Mouse (Mus musculus) megakaryocyte progenitor cell, adult 5-6 weeks (primary cell): ENCODE measurements around the gene Corin. TPM values are rescaled to one million over a fixed set of nuclear protein-coding genes. Genes with fewer than 3 reads are reported as not detected.

Source experiments
- ATAC-seq: replicated peaks from 2 replicates; pipeline ENCODE4 v1.8.0; 2016; ENCODE audit warnings: mild to moderate bottlenecking, moderate TSS enrichment, inconsistent platforms; ENCODE audit not compliant: poor library complexity
- total RNA-seq, 2 experiments: library from RNA; stranded (forward) in 1 of 2; stranded (reverse) in 1 of 2; fragments of 157-497, 149-512 nt in 1 of 2; fragments of 200-1000 nt in 1 of 2; gene quantifications; 2 replicates each; pipeline versions ENCODE4 v1.2.3 to v1.2.4; 2015 to 2017

The Corin gene
- total RNA-seq, 2 experiments from 2014 or later = not detected

DNA sequence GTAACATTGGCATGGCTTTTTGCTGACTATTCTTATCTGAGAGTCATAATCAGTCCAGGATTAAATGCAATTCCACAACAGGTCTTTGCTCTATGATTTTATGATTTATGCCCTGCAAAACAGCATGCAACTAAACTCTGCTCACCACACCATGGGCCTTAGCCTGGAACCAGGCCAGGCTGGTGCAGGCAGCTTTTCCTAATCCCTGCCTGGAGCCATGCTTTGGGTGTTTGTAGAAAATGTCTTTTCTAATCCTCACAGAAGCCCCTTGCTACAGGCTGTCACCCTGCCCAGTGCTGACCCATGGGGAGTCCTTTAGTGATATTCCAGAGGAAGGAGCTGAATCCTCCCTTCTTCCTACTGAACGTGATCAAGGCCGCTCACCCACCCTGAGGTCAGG is 173.1 kb downstream of the Corin start:
- no peak for ATAC-seq

DNA sequence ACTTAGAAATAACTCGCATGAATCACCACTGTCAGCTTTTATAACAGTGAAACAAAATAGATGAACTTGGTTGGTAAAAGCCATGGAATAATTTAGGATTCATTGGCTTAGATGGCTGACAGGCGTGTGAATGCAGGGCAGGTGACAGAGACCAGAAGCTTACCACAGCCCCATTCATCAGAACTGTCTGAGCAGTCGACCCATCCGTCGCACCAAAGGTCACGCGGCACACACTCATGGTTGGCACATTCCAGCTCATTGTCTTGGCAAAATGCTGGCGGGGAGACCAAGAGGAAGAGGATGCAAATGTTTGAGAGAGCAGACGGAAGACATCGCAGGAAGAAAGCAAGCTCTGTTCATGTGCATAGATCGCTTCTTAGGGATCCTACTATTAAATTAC is 173.6 kb downstream of the Corin start:
- ATAC-seq = no peak

DNA sequence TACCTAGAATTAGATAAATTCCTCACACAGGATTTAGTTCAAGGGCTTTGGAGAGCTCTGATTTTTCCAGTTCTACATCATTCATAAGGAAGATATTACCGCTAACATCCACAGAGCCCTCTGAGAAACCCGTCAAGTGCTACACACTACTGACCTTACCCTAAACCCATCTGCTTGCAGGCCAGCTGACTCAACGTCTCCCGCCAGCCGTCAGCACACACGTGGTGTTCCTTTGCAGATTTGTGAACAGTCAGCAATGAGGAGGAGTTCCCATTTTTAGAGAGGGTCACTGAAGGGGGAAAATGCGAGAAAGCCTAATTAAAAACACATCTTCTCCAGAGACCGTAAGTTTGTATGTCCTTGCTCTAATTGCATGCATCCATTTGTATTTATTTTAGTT is 174.8 kb downstream of the Corin start:
- ATAC-seq = no peak

DNA sequence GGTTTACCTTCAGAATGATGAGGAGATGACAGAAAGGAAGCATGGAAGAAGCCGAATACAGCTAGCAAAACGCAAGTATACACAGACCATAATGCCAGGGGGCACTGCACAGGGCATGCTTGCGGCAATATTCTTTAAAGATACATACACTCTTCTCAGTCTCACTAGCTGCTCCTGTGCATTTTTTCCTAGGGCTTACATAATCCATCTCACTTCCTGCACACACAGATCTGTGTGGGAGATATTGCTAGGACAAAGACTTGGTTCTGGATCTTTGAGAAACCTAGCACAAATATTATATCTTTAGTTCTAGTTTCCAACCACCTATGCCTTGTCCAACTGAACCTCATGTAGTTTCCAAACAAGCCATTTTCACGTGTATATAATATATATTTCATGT is 189.0 kb downstream of the Corin start:
- ATAC-seq = no peak

DNA sequence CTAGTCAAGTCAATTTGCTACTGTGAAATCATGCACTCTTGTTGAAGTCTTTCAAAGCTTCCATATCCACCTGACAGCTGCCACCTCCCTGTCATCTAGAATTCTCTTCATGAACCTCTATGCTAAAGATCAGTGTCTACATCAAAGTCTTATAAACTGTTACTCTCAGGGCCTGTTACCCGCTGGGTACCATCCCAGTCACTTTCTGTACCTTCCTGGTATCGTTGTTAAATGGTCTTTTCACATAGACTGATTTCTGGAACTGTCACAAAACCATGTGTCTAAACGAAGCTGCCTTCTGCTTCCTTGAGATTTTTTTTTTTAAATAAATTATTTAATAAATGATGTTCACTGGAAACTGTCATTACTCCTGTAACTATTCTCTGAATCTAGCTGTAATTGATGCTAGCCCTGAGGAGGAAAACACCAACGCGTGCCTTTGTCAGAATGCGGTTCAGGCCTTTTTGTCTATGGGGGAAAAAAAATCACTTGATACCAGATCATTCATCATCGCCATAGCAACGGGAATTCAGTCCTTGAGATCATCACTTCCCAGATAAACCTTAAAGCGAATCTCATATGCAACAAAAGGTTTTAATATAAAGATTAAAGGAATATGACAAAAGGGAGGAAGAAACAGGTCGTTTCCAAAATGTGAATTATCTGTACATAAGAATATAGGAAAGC is 205.7 kb downstream of the Corin start:
- ATAC-seq = no peak

DNA sequence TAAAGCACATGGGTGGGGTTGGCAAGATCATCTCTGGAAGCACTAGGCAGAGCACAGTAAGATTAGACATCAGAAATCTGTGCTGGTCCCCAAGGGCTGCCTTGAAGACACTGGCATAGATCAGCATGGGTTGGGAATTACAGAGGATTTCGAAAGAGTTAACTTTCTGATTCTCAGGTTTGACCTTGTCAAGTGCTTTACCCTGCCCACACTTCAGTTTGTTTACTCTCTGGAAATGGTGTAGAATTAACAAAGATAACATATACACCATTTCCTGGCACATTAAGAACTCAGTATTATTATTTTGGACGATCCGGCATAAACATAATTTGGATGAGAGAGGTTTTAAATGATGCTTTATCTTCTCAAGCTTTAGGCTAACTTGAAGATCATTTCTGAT is 219.2 kb downstream of the Corin start:
- no peak for ATAC-seq

DNA sequence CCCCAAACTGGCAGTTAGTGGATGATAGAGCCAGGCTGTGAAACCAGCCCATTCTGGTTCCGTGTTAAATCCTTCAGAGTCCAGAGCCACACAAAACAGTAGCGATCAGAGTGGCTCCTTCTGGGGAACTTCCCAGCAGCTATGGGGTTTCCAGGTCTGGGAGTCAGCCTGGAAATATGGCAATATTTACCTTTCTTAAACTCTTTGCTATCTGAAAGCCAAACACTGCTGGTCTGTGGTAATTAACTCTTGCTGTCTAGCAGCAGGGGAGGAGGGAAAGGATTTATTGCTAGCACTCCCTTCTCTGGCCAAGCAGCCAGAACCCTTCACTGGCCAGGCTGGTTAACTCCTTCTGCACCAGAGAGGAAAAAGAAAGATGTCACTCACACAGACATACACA is 221.4 kb downstream of the Corin start:
- no peak for ATAC-seq

DNA sequence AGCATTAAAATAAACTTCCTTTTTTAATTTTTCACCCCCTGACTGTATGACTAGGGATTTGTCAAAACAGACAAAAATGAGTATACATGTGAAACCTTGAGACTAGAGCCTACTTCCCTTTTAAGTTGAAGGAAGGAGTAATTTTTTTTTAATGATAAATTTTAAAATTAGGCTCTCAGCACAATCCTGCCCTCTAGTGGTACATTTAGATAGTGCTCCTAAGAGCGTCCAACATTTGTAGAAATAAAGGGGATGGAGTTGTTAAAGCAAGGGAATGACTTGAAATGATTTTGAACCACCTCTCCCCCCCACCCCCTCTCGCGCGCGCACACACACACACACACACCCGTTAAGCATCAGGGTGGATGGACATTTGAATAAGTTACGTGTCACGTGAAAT is 234.6 kb downstream of the Corin start:
- ATAC-seq = peak; percentile 91

DNA sequence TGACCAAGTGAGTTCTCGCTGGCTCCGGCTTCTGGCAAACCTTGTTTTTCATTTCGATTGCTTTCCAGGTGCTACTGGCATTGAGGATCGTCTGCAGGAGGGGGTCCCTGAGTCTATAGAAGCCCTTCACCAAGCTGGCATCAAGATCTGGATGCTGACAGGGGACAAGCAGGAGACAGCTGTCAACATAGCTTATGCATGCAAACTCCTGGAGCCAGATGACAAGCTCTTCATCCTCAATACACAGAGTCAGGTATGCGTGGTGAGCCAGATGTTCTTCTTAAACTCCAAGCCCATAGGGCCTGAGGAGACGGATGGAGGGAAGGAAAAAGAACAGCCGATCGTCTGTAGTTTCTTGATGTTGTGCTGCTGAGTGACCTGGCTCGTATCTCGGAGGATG is 235.1 kb downstream of the Corin start:
- ATAC-seq = no peak

DNA sequence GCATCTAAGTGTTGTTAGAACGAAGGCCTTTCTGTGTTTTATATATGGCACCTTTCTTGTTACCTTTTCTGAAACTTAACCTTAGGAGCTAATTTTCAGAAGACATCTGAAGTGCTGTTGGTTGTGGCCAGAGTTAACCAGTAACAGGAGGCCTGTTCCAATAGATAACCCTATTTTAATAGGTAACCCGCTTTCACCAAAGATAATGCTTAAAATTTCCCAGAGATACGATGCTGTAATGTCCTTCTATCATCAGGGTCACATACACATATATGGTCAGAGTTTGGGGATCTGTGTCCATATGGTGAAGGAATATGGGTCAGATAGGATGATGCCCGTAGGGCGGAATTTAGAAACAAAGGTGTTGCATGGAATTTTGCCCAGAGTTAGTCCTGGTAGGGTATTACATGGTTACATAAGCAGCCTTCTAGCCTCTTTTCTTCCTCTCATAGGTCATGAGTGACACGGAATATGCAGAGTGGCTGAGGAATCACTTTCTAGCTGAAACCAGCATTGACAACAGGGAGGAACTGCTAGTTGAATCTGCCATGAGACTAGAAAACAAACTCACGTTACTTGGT is 237.2 kb downstream of the Corin start:
- ATAC-seq = no peak

DNA sequence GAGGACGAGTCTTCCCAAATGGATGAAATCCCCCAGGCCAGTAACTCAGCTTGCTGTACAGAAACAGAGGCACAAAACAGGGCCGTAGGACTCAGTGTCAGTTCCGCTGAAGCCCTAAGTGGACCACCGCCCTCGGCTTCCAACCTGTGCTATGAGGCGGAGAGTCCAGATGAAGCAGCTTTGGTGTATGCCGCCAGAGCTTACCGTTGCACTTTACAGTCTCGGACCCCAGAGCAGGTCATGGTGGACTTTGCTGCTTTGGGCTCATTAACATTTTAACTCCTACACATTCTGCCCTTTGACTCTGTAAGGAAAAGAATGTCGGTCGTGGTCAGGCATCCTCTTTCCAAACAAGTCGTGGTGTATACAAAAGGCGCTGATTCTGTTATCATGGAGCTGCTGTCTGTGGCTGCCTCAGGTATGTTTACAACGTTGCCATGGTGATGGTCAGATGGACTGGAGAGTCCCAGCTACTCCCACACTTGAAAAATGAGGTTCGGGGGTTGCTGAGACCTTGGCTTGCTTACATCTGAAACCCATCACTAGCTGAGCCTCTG is 240.0 kb downstream of the Corin start:
- ATAC-seq = no peak

DNA sequence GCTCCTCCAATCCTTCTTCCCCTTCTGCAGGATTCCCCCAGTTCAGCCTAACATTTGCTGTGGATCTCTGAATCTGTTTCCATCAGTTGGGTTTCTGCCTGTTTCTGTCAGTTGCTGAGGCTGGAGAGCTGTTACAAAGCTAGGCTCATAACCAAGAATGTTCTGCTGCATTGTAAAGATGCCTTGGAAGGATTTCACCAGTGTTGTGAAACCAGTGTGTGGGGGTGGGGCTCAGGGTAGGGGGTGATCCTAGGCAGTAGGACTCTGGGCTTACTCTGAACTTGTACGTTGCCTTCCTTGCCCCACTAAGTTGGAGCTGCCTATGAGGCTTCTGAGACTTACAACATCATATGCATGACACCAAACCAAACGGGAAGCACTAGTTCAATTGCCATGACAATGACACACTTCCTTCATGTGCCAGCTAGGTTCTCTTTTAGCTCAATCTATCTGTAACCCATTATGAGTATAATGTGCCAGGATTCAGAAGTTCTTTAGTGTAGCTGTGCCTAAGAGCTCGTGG is 242.4 kb downstream of the Corin start:
- ATAC-seq = peak; percentile 86

DNA sequence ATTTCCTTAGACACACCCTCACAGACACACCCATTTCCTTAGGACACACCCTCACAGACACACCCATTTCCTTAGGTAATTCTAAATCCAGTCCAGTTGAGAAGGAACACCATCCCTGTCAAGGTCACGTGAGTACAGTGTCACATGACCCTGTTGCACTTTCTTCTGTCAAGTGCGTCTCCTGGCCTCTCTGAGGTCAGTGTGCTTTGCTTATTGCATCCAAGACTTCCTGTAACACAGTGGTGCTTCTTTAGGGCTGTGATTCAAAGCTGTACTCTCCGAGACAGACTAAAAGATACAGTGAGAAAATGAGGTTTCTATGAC is 245.0 kb downstream of the Corin start:
- peak; percentile 51 for ATAC-seq

DNA sequence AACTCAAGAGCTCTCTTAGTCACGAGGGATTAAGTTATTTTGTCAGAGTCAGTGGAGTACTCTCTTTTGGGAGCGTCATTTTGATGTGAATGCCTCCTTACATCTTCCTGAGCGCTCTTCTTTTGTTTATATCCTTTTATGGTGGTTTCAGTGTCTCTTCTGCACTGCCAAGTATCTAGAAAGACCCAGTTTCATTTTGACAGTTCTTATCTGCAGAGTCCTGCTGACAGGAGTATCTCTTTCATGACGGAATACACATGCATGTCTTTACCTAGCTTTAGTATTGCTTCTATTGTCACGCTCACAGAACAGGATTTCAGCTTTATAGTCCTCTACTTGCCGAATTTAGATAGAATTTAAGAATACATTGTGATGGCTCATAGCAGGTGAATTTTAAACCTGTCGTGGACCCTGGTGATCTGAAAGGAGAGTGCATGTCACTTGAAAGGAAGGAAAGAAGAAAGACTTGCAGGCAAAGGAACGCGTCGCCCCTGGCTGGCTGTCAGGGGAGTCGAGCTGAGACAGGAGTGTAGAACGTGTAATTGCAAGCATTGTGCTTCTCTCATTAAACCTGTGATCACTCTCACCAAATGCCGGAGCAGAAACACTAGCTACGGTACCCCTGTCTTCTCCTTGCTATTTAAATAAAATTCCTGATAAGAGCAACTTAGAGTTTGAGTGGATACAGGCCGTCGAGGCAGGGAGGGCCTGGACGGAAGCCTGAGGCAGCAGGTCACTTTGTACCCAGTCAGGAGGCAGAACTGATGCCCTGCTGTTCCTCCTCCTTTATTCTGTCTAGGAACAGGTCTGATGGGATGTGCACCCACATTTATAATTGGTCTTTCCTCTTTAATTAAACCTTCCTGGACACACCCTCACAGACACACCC is 245.6 kb downstream of the Corin start:
- no peak for ATAC-seq

DNA sequence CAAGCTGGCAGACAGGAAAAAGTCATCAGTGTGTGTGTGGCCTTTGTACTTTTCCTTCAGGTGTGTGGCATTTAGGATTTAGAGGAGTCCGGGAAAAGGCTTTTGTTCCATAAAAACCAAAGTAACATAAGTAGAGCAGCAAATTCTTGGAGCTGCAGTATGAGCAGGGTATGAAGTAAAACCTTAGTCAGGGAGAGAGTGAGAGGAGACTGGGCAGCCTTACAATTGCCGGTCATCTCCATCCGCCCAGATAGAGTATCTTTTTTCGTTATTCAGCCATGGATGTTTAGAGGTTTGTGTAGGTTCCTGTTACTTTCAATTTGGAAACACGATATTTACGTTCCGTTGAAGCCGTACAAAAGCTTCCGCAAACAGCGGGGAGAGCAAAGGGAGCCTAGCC is 247.2 kb downstream of the Corin start:
- ATAC-seq = no peak

DNA sequence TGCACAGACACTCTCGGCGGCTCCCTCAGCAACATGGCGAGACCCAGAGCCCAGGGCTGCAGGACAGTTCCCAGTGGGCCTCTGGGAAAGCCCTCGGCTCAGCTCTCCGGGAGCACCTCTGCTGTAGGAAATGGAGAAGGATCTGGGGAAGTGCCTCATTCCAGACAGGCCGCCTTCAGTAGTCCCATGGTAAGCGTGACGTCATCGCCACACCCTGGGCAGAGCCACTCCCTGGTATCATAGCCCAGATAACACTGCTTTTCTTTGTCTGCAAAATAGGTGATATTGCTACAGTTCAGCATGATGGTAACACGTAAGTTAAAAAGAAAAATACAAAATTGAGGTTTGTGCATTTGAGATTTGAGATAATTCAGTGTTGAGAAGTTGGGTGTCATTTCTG is 249.3 kb downstream of the Corin start:
- ATAC-seq = peak; percentile 41; the same call in 1 of the 2 replicates

DNA sequence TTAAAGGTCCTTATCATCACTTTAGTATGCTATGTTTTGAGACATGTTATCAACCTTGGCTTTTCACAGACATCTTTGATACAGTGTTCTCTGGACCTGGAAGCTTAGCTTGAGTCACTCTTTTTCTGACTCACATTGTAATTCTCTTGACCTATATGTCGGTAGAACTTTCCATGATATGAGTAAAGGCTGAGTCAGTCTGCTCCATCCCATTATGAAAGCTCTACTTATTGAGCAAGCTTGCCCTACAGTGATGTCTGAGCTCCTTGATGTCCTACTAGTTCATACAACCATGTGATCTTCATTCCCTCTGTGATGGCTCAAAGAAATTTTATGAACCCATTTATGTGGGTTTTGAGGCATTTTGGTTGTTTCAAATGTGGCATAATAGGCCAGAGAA is 254.1 kb downstream of the Corin start:
- no peak for ATAC-seq

Other genes with a start within 250 kb of the Corin start
- 15.3 and 21.6 TPM in 2 replicates for gene Nfxl1, start 55.2 kb upstream of the Corin start, total RNA-seq (2015)
- 13.0 and 25.4 TPM in 2 replicates for gene Nfxl1, start 55.2 kb upstream of the Corin start, total RNA-seq (2017)
- gene Zar1, start 76.8 kb upstream of the Corin start, total RNA-seq (2015) = not detected in 2 replicates
- not detected in 2 replicates for gene Zar1, start 76.8 kb upstream of the Corin start, total RNA-seq (2017)
- gene Gm5868, start 83.1 kb upstream of the Corin start, total RNA-seq (2015) = not detected in 2 replicates
- gene Gm5868, start 83.1 kb upstream of the Corin start, total RNA-seq (2017) = not detected in 2 replicates
- gene Cnga1, start 139.8 kb upstream of the Corin start, total RNA-seq (2015) = not detected in 2 replicates
- gene Cnga1, start 139.8 kb upstream of the Corin start, total RNA-seq (2017) = not detected in 2 replicates
- gene Nipal1, start 143.3 kb upstream of the Corin start, total RNA-seq (2015) = not detected in 2 replicates
- 1.3 TPM in 1 of 2 replicates, not detected in the other for gene Nipal1, start 143.3 kb upstream of the Corin start, total RNA-seq (2017)
- gene Txk, start 248.3 kb upstream of the Corin start, total RNA-seq (2015) = 0.57 and 1.2 TPM in 2 replicates
- 0.08 and 0.41 TPM in 2 replicates for gene Txk, start 248.3 kb upstream of the Corin start, total RNA-seq (2017)